Mouse (Mus musculus) cerebellum, postnatal 25 days (tissue): Measurements from ENCODE around the gene Sorcs3.
A peak's percentile ranks its signal among the peaks of the same experiment; 100 is the strongest.

Experiments
- DNase-seq, 2 experiments: peaks; one replicate each; pipeline ENCODE4 v3.0.0; 2021; ENCODE audit warnings: mixed read lengths in 2 of 2

Gene Sorcs3

GRCm38 (mm10) chr19:48404774-48405495, 199.1 kb downstream of the Sorcs3 start:
- no peak for DNase-seq

DNA sequence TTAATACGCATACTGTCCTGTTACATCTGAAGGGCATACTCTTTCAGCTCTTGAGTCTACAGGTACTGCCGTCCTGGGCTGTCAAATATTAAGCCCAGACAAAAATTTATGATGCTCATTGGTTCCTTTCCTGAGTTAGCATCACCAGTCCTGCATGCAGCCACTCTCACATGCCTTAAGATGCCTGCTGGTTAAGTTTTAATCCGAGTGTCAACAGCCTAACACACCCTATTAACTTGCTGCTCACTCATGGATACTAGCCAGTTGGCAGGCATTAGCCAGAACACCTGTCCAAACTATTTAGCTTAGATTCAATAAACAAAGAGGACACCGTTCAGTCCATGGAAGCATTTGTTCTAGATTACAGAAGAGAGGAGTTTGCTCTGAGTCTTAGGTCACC, 202.4 kb downstream of the Sorcs3 start:
- no peak for DNase-seq

- DNase-seq: no peak
Measured at GRCm38 (mm10) chr19:48411332-48411731, 205.5 kb downstream of the Sorcs3 start.

GRCm38 (mm10) chr19:48413836-48414235, 208.0 kb downstream of the Sorcs3 start:
- DNase-seq: peak in 1 of 2 experiments; percentile 39

- no peak for DNase-seq
Measured at GRCm38 (mm10) chr19:48418356-48418755, 212.5 kb downstream of the Sorcs3 start.

DNA sequence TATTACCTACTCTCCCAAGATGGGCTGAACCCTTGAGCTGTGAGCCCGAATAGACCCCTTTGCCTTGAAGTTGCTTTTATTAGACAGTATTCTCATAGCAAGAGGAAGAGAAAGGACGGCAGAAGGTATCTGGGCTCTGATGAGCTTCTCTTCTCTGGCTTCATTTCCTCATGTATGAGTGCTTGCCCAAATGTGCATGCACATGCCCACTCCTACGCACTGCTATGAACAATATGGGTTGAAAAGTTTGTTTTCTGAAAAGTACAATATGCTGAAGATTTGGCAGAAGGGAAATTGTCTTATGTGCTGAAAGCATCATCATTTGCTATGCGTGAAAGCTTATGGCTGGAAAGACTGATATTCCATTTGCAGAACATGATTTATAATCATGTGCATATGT, 223.4 kb downstream of the Sorcs3 start:
- DNase-seq: no peak

- DNase-seq: no peak
Measured at GRCm38 (mm10) chr19:48429755-48430154, 223.9 kb downstream of the Sorcs3 start.

GRCm38 (mm10) chr19:48430328-48430727, 224.5 kb downstream of the Sorcs3 start:
- DNase-seq: no peak

- DNase-seq: no peak
Measured at GRCm38 (mm10) chr19:48438450-48438849, 232.6 kb downstream of the Sorcs3 start.

- DNase-seq: no peak
Measured at GRCm38 (mm10) chr19:48461141-48461540, 255.3 kb downstream of the Sorcs3 start.

GRCm38 (mm10) chr19:48462426-48462825, 256.6 kb downstream of the Sorcs3 start:
- no peak for DNase-seq

GRCm38 (mm10) chr19:48463494-48463893, 257.7 kb downstream of the Sorcs3 start:
- no peak for DNase-seq

DNA sequence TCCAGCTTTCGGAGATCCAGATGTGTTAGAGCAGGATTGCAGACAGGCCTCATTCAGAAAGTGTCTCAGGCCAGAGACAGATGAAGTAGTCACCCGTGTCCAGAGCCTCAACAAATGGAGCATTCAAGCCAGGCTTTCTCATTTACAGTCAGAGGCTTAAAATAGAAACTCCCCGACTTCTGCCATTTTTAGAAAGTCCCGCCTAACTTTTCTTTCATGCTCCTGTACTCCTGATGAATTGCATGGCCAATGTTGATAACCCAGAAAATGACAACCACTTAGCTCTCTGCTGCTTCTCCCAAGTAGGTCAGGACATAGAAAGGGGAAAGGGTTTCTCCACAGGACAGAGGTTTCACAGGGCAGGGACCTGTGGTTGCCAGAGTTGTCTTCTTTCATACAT, 261.6 kb downstream of the Sorcs3 start:
- no peak for DNase-seq

GRCm38 (mm10) chr19:48469791-48470410, 264.1 kb downstream of the Sorcs3 start:
- no peak for DNase-seq

DNA sequence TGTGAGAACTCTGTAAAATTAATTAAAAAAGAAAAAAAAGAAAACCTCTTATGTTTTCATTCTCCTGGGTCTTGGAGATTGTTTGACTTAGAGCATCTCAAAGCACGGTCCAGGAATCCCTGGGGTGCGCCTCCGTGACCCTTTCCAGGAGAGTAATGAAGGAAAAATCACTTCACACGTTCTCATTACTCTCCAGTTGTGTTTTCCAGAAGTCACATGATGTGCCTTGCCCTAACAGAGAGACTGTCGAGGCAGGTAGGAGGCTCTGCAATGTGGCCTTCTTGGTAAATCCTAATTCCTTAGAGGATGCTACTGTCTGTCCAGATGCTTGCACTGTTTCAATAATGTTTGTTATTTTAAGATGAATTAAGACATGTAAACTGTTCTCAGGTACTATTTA, 266.1 kb downstream of the Sorcs3 start:
- no peak for DNase-seq

GRCm38 (mm10) chr19:48475784-48476410, 270.1 kb downstream of the Sorcs3 start:
- no peak for DNase-seq

- DNase-seq: no peak
Measured at GRCm38 (mm10) chr19:48478864-48479263, 273.0 kb downstream of the Sorcs3 start.

- DNase-seq: no peak
Measured at GRCm38 (mm10) chr19:48482946-48483345, 277.1 kb downstream of the Sorcs3 start.

DNA sequence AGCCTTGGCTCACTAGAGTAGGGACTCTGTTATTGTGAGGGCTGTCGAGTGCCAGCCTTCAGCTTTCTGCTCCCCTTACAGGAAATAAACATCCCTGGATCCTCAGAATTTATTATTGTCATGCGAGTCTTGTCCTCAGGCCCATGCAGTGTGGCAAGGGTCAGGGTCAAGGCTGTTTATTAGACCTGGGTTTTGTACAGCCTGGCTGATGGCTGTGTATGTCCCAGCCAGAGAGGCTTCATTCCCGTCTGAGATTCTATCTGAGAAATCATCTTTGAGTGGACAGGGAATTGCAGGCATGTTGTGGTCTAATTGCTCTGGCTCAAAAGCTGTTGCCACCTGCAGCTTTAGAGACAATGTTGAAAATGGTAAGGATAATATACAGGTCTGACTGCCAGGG, 285.3 kb downstream of the Sorcs3 start:
- no peak for DNase-seq

DNA sequence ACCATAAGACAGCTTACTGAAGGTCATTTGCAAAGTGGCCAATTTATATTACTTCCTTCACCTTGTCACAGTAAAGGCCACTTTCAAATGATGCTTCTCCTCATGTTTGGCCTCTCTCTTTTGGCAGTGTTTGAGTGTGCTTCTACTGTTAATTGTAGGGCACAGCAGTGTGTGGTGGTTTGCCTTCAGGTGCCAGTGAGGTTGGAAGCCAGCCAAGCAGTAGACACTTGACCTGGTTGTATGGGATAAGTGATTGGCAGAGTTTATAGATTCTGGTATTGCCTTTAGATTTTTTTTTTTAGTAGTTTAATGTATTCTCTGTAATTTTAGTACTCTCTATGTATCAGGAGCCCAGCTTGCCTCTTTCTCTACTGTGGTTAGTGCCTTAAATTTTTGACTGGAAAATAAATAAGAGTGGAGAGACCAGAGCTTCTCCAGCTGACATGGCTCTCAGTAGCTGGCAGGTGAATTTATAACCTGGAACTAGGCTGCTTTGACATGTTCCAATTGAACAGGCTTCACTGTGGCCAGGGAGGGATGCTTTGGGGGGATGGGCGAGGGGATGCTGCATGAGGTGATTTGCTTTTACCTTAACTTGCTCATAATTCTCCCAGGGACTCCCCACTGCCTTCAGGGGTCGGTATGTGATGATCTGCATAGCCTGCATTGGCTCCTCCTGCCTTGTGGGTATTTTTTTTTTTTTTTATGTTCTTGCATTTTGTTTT, 298.2 kb downstream of the Sorcs3 start:
- peak; percentile 19 to 56 for DNase-seq

DNA sequence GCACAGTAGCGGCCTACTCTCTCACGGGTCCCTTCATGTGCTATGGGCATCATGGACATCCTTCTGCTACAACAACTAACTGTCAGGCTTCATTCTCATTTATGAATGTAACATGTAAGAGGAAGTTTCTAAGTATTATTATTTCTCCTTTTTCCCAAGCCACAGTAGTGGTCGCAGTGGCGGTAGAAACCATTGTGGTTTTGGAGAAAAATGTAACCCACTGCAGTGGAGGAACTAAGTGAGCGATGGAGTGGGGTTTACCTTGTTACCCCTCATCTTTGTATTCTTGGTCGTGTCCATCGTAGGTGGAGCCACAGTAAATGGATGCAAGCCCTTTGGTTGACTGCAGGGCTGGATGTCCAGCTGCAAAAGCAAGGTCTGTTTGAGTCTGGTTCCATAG, 318.0 kb downstream of the Sorcs3 start:
- DNase-seq: no peak

- no peak for DNase-seq
Measured at GRCm38 (mm10) chr19:48524527-48525214, 318.8 kb downstream of the Sorcs3 start.

GRCm38 (mm10) chr19:48533582-48533981, 327.8 kb downstream of the Sorcs3 start:
- DNase-seq: no peak
